Mouse (Mus musculus) natural killer cell, adult 2 months (primary cell): ENCODE measurements at regions not wholly inside any gene's neighbourhood (a gene's known extent, or its start where the extent isn't known, plus 50 kb on each side); places are given as distances from the start of the nearest gene placed in this dataset.

Experiments
- DNase-seq, 2 experiments: peaks; one replicate each; pipeline ENCODE4 v3.0.0; 2022; ENCODE audit warnings: low spot score in 2 of 2

DNA sequence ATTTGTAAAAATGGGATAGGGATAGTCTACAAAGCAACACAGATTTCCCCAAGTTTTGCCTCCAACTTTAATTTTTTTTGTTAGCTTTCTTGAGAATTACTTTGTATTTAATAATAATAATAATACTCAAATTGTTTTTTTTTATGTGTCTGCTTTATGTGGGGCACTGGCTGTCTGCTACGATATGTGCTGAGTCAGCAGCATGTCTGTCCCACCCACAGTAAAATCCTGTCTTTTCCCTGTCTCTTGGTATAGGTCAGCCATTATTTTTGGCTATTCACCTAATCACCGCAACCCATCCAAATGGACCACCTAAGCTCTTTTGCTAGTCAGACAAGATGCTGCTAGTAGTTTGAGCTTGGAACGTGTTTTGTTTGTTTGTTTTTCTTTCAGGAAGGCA lies 473.0 kb downstream of the Hs3st4 start:
- DNase-seq: no peak

DNA sequence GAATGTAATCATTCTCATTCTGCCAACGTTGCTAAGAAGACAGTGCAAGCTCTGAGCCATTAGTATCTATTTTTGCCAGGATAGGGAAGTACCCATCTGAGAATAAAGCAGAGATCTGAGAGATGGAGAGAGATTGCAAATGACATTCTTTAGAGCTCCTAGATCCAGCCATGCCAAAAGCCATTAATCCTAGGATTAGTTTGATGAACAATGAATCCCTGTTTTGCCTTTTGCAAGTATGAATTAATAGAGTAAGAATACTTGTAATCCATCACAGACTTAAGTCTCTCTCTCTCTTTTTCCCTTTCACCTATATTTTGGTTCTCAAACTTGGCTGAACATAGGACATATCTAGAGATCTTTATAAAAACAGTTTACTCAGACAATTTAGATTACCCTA lies 504.7 kb downstream of the Hs3st4 start:
- DNase-seq: no peak

DNA sequence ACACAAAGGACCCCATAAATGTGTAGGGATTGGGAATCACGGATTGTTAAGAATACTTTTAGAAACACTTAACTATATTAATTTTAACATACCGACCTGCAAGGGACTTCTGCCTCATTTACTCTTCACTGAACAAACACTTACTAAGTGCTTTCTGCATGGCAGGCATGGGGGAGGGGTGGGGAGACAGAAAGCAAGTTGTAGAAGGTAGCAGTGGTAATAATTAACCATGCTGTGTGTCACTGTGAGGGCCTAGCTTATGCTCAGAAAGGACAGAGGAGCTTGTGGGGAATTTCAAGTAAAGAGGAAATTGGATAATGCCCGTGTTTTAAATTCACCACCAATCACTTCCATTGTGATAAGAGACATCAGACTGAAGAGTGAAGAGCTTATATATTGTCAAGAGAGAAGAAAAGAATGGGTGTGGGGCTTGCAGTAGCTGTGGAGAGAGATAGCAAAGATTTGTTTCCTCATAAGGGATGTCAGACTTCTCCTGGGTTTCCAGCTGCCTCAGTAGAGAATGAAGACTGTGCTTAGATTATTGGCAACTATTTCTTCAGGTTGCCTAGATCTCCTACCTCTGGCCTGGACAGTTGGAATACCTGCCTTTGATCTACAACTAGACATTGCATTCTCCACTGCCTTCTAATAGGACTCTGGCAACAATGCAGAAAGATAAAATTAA lies 508.6 kb downstream of the Hs3st4 start:
- no peak for DNase-seq

GRCm38 (mm10) chr7:124491851-124492390 lies 509.3 kb downstream of the Hs3st4 start:
- DNase-seq: no peak

DNA sequence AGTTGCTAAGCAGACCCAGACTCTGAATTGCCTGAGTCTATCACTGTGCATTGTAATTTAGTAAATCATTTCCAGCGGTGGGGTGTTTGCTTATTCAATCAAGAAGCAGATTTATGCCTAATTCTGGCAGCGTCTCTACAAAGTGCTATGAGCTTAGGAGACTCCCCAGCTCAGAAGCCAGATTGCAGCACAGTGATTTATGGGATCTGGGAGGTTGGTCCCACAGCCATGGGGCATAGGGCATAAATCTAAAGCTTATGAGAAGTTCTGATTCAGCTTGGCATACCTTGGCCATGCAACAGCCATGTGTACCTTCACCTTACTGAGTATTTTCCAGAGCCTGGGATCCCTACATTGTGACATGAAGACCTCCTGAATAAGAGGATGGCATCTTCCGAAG lies 518.0 kb downstream of the Hs3st4 start:
- DNase-seq: no peak

GRCm38 (mm10) chr7:124502760-124503159 lies 520.1 kb downstream of the Hs3st4 start:
- DNase-seq: no peak

DNA sequence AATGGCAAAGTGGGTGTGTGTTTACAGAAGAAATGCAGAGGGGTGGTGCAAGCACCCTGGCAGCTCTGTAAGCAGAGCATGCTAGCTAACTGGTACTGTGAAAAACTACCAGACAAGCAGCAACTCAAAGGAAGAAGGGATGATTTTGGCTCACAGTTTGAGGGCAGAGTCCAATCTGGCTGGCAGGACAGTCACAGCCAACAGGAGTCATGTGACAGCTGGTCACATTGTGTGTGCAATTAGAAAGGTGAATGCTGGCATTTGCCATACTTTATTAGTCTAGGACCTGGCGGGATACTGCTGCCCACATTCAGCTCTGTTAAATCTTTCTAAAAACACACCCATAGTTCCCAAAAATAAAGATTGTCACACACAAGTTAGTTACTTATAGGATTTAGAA lies 566.4 kb downstream of the Hs3st4 start:
- no peak for DNase-seq

DNA sequence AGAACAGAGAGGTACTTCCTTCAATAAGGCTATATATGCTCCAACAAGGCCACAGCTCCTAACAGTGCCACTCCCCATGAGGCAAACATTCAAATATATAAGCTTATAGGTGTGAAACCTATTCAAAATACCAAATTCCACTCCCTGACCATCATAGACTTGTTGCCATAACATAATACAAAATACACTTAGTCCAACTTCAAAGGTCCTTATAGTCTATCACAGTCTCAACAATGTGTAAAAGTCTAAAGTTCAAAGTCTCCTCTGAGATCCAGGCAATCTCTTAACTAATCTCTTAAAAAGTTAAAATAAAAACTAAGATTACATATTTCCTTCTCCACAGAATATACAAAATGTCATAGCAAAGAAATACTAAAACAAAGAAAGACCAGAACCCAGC lies 574.5 kb downstream of the Hs3st4 start:
- no peak for DNase-seq

DNA sequence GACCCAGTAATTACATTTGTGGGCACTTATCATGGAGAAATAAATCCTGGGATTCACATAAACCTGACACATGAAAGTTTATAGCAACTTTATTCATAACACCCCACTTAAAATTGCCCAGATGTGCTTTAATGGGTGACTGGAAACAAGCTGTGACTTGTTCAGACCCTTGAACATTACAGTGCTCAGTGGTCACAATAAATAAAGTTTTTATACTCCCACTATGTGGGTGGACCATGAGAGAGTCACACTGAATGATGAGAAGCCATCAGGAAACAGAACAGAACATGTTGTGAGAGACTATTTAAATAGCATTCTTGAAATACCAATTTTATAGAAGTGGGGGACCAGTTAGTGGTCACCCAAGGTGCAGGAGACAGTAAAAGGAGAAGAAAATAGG lies 588.1 kb downstream of the Hs3st4 start:
- no peak for DNase-seq

DNA sequence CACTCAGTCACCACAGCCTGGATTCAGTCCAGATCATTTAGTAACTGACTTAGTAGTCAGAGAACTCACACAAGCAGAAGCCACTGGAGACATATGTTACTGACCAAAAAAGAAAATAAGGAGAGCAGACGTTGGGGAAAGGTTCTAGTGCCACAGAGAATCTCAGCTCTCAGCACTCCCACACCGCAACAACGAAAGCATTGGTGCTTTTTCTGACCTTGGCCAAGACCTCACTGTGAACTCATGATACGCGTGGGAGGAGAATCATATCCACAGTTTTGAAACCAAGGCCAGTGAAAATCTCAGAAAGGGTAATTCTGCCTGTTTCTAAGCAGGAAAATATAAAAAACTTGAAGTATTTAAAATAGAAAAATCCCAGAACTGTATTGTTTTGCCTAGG lies 591.0 kb downstream of the Hs3st4 start:
- DNase-seq: no peak

DNA sequence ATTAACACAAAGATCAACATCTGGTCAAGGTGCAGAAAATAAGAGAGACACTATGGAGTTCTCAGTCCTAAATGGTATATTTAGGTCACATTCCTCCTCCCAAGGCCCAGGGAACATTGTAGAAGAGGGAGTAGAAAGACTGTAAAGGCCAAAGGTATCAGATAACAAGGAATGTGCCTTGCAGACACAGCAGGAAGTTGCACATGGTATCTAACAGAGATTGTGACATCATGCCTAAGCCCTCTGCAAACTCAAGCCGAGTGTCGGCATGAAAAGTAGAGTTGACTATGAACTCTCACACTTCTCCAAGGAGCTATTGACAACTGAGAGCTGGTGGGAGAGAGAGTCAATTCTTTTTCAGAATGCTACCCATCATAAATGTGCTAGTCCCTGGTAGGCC lies 598.7 kb downstream of the Hs3st4 start:
- no peak for DNase-seq

GRCm38 (mm10) chr7:124585296-124585695 lies 602.6 kb downstream of the Hs3st4 start:
- DNase-seq: no peak

DNA sequence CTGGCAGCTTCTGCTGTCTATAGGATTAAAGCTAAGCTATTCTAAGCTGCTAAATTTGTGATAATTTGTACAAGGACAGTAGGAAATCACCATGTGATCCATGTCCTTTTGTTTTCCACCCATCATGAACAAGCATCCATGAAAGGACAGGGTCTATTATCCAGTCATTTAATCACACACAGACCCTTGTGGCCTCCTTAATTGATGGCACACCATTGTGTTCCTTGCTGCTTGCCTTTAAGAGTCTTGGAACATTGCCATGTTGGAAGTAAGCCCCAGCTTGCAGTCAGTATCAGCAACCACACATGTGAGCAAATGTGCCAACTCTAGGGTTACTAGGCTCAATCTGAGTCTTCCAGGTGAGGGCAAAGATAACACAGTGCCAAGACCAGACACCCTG lies 608.7 kb downstream of the Hs3st4 start:
- no peak for DNase-seq

DNA sequence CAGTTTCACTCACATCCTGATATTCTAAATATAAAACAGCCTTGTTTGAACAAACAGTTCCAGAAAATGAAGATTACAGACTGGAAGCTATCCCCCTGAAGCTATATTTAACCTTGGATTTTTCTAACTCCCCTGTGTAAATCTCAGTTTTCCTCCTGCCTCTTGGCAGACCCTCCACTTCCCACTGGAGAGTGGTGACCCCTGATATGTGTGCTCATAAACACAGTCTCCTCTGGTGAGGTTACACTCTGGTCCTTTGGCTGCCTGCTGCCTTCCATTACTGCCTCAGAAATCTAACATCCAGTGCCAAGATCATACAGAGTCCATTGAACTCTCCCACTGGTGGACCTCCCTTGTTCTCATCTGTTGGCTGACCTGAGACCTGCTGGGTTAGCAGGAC lies 610.8 kb downstream of the Hs3st4 start:
- no peak for DNase-seq

- DNase-seq: no peak
Observed at GRCm38 (mm10) chr7:124600767-124601166, 618.1 kb downstream of the Hs3st4 start.

GRCm38 (mm10) chr7:124604581-124604980 lies 621.9 kb downstream of the Hs3st4 start:
- DNase-seq: no peak

GRCm38 (mm10) chr7:124605978-124606377 lies 623.3 kb downstream of the Hs3st4 start:
- no peak for DNase-seq

GRCm38 (mm10) chr7:124607061-124607460 lies 624.4 kb downstream of the Hs3st4 start:
- no peak for DNase-seq

DNA sequence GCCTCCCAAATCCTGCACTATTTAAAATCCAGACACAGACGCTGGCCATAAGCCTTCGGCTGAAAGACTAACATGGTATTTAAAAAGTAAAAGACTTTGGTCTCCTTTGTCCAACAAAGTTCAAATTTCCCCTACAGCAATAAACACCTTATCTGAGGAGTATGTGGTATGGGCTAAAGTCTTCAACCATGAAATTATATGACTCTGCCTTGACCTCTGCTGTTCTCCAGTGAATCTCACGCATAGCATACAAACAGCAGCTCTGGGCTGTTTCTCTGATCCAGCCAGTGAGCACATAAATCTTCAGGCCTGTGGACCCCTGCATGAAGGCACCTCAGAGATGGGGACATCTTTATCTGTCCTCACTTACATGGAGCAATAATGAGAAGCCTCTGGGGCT lies 627.8 kb downstream of the Hs3st4 start:
- DNase-seq: no peak

- DNase-seq: no peak
Observed at GRCm38 (mm10) chr7:124647131-124647530, 664.5 kb downstream of the Hs3st4 start.

- no peak for DNase-seq
Observed at GRCm38 (mm10) chr7:124667180-124667968, 684.7 kb downstream of the Hs3st4 start.

GRCm38 (mm10) chr7:124668058-124668457 lies 685.4 kb downstream of the Hs3st4 start:
- no peak for DNase-seq

DNA sequence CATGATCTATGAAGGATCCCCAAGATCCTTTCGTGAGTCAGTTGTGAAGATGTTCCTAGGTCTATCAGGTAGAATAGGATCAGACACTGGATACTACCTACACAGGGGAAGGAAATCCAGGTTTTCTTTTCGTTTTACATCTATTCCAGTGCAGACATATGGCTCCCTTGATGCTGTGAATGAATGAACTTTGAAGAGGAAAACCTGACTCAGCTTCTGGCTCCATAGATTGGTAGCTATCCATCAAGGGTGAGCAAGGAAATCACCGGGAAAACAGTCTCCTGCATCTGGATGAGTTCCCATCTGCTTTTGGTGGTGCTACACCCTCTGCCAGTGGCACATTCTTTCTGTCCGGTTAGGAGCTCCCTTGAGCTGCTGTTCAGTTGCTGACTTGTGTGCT lies 687.8 kb downstream of the Hs3st4 start:
- no peak for DNase-seq
